Mouse (Mus musculus): ENCODE measurements around the gene Smarcal1. TPM values are rescaled to one million over a fixed set of nuclear protein-coding genes. Genes with fewer than 3 reads are reported as not detected.

Gene Smarcal1
- polyA plus RNA-seq, 1 experiment from 2014 or later: 34.1 TPM

DNA sequence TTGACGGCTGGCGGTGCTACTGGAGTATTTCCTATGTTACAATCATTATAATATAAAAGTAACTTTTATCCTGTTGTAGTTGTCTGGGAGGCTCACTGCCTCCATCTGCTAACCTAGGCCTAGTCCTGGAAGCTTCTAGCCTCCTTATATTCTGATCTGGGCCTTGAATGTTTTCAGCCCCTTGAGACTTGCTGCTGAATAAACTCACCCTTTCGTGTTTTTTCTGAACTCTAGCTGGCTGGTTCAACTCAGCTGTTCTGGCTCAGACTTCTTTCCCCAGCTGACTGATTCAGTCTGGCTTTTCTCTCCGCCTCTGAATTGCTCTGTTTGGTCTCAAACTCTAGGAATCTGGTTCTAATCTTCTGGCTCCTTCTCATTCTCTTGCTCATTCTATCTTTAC is 855 bp downstream of the Smarcal1 start:
- Histone ChIP-seq H3K4me1 (replicated peaks; ENCODE audit: control insufficient read depth, insufficient read depth, low read length) (0 out of 2 replicates have a peak, but pooled peaks cover 3% of the 10 kb centered on the region), H3K27ac (ENCODE audit: low read depth, low read length) (no peak overlapping the region), H3K4me3 (ENCODE audit: low read depth, low read length) (peak overlapping the region; percentile 71), H3K4me2 (ENCODE audit: low read depth, low read length, severe bottlenecking) (peak overlapping the region; percentile 74), H3K36me3 (ENCODE audit: control insufficient read depth, insufficient read depth, low read length) (no peaks in the 10 kb centered on the region; the same call in 1 of the 2 replicates), H3K9ac (ENCODE audit: low read length) (peak overlapping the region; percentile 74; the same call in 1 of the 2 replicates), H3K27me3 (ENCODE audit: control insufficient read depth, insufficient read depth, low read length) (no peaks in the 10 kb centered on the region), H3K9me3 (ENCODE audit: control insufficient read depth, low read length) (no peaks in the 10 kb centered on the region)
- 80% methylated on average over 4 of the region's 4 CpGs for WGBS
- ATAC-seq (replicated peaks; ENCODE audit: low FRiP score) (no peak), DNase-seq (ENCODE audit: low spot score) (no peak)

GRCm38 (mm10) chr1:72585971-72586875 is 3.2 kb downstream of the Smarcal1 start:
- Histone ChIP-seq H3K4me3 (ENCODE audit: low read depth, low read length) (no peak overlapping the region), H3K9me3 (ENCODE audit: control insufficient read depth, low read length) (no peaks in the 10 kb centered on the region), H3K4me2 (ENCODE audit: low read depth, low read length, severe bottlenecking) (no peak overlapping the region), H3K4me1 (replicated peaks; ENCODE audit: control insufficient read depth, insufficient read depth, low read length) (0 out of 2 replicates have a peak, but pooled peaks cover 3% of the 10 kb centered on the region), H3K36me3 (ENCODE audit: control insufficient read depth, insufficient read depth, low read length) (peaks cover 3% of the 10 kb centered on the region; the same call in 1 of the 2 replicates), H3K9ac (ENCODE audit: low read length) (no peak overlapping the region), H3K27me3 (ENCODE audit: control insufficient read depth, insufficient read depth, low read length) (no peaks in the 10 kb centered on the region), H3K27ac (ENCODE audit: low read depth, low read length) (no peak overlapping the region)
- no peak for ATAC-seq (replicated peaks; ENCODE audit: low FRiP score)
- no peak for DNase-seq (ENCODE audit: low spot score)
- 91% methylated on average over 17 of the region's 17 CpGs for WGBS

DNA sequence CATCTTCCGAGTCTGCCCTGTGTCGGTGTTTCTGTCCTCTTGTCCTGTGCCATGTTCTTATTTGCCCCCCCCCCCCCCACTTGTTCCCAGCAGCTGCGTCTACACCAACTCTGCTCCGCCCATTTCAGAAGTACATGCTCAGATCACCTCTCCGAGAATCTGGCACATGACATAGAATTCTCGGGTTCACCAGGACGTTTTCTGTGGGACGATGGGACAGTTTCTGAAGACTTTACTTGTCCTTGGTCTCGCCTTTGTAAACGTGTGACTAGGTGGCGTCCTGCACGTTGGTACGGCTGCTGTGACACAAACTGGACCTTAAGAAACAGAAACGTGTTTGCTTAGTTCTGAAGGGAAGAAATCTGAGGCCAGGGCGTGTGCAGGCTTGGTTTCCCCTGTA is 4.5 kb downstream of the Smarcal1 start:
- ATAC-seq (replicated peaks; ENCODE audit: low FRiP score): no peak
- Histone ChIP-seq H3K27me3 (ENCODE audit: control insufficient read depth, insufficient read depth, low read length) (no peaks in the 10 kb centered on the region), H3K36me3 (ENCODE audit: control insufficient read depth, insufficient read depth, low read length) (peaks cover 3% of the 10 kb centered on the region; the same call in 1 of the 2 replicates), H3K4me3 (ENCODE audit: low read depth, low read length) (no peak overlapping the region), H3K4me2 (ENCODE audit: low read depth, low read length, severe bottlenecking) (no peak overlapping the region), H3K27ac (ENCODE audit: low read depth, low read length) (no peak overlapping the region), H3K9ac (ENCODE audit: low read length) (no peak overlapping the region), H3K9me3 (ENCODE audit: control insufficient read depth, low read length) (no peaks in the 10 kb centered on the region), H3K4me1 (replicated peaks; ENCODE audit: control insufficient read depth, insufficient read depth, low read length) (0 out of 2 replicates have a peak, but pooled peaks cover 3% of the 10 kb centered on the region)
- 97% methylated on average over 15 of the region's 15 CpGs for WGBS
- DNase-seq (ENCODE audit: low spot score): no peak

- H3K27me3 ChIP-seq (ENCODE audit: control insufficient read depth, insufficient read depth, low read length): no peaks in the 10 kb centered on the region
- peaks cover 3% of the 10 kb centered on the region; the same call in 1 of the 2 replicates for H3K36me3 ChIP-seq (ENCODE audit: control insufficient read depth, insufficient read depth, low read length)
- no peak overlapping the region for H3K27ac ChIP-seq (ENCODE audit: low read depth, low read length)
- 0 out of 2 replicates have a peak, but pooled peaks cover 3% of the 10 kb centered on the region for H3K4me1 ChIP-seq (replicated peaks; ENCODE audit: control insufficient read depth, insufficient read depth, low read length)
- no peak for DNase-seq (ENCODE audit: low spot score)
- no peaks in the 10 kb centered on the region for H3K9me3 ChIP-seq (ENCODE audit: control insufficient read depth, low read length)
- 94% methylated on average over 2 of the region's 2 CpGs for WGBS
- no peak overlapping the region for H3K4me2 ChIP-seq (ENCODE audit: low read depth, low read length, severe bottlenecking)
- no peak for ATAC-seq (replicated peaks; ENCODE audit: low FRiP score)
- H3K4me3 ChIP-seq (ENCODE audit: low read depth, low read length): no peak overlapping the region
- H3K9ac ChIP-seq (ENCODE audit: low read length): no peak overlapping the region
Observed at GRCm38 (mm10) chr1:72588763-72589162, 5.7 kb downstream of the Smarcal1 start.

DNA sequence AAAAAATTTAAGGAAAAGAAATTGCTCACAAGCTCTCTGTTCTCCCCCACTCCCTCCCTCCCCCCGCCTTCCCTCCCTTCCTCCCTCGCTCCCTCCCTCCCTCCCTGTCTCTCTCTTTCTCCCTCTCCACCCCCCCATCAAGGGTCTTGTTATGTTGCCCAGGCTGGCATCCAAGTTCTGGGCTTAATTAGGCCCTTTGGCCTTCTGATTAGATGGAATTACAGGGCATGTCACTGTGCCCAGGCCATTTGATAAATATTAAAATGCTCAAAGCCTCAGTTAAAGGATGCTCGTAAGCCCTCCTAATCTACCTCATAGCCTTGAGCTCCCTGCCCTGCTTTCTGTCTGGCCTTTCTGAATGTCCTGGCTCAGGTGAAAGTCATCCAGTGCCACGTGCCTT is 7.6 kb downstream of the Smarcal1 start:
- H3K4me1 ChIP-seq (replicated peaks; ENCODE audit: control insufficient read depth, insufficient read depth, low read length): no peaks in the 10 kb centered on the region
- WGBS: 91% methylated on average over 4 of the region's 4 CpGs
- peaks cover 3% of the 10 kb centered on the region; the same call in 1 of the 2 replicates for H3K36me3 ChIP-seq (ENCODE audit: control insufficient read depth, insufficient read depth, low read length)
- H3K9me3 ChIP-seq (ENCODE audit: control insufficient read depth, low read length): no peaks in the 10 kb centered on the region
- H3K4me2 ChIP-seq (ENCODE audit: low read depth, low read length, severe bottlenecking): no peak overlapping the region
- no peak for ATAC-seq (replicated peaks; ENCODE audit: low FRiP score)
- no peak overlapping the region for H3K9ac ChIP-seq (ENCODE audit: low read length)
- no peak for DNase-seq (ENCODE audit: low spot score)
- no peaks in the 10 kb centered on the region for H3K27me3 ChIP-seq (ENCODE audit: control insufficient read depth, insufficient read depth, low read length)
- H3K4me3 ChIP-seq (ENCODE audit: low read depth, low read length): no peak overlapping the region
- no peak overlapping the region for H3K27ac ChIP-seq (ENCODE audit: low read depth, low read length)

DNA sequence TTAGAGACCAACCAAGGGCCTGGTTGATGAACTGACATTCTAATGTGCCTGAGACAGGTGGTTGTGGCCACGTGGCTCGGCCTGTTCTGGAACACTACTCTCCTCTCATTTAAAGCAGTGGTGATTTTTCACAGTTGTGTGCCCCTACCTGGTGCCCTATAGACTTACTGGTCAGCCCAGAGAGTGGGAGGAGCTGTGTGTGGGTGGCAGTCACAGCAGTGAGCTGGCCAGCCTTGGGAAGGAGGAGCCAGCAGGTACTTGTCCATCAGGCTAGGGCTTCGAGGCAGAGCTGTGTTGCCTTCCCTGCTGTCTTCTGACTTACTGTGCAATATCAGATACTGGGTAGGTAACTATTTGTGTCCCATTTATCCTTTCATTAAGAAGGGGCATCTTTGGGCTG is 9.3 kb downstream of the Smarcal1 start:
- no peak overlapping the region for H3K4me3 ChIP-seq (ENCODE audit: low read depth, low read length)
- DNase-seq (ENCODE audit: low spot score) (no peak), ATAC-seq (replicated peaks; ENCODE audit: low FRiP score) (no peak)
- no peak overlapping the region for H3K27ac ChIP-seq (ENCODE audit: low read depth, low read length)
- WGBS: 95% methylated on average over 3 of the region's 3 CpGs
- H3K9me3 ChIP-seq (ENCODE audit: control insufficient read depth, low read length): no peaks in the 10 kb centered on the region
- H3K36me3 ChIP-seq (ENCODE audit: control insufficient read depth, insufficient read depth, low read length): peaks cover 3% of the 10 kb centered on the region; the same call in 1 of the 2 replicates
- H3K4me1 ChIP-seq (replicated peaks; ENCODE audit: control insufficient read depth, insufficient read depth, low read length): no peaks in the 10 kb centered on the region
- no peaks in the 10 kb centered on the region for H3K27me3 ChIP-seq (ENCODE audit: control insufficient read depth, insufficient read depth, low read length)
- no peak overlapping the region for H3K9ac ChIP-seq (ENCODE audit: low read length)
- H3K4me2 ChIP-seq (ENCODE audit: low read depth, low read length, severe bottlenecking): no peak overlapping the region

DNA sequence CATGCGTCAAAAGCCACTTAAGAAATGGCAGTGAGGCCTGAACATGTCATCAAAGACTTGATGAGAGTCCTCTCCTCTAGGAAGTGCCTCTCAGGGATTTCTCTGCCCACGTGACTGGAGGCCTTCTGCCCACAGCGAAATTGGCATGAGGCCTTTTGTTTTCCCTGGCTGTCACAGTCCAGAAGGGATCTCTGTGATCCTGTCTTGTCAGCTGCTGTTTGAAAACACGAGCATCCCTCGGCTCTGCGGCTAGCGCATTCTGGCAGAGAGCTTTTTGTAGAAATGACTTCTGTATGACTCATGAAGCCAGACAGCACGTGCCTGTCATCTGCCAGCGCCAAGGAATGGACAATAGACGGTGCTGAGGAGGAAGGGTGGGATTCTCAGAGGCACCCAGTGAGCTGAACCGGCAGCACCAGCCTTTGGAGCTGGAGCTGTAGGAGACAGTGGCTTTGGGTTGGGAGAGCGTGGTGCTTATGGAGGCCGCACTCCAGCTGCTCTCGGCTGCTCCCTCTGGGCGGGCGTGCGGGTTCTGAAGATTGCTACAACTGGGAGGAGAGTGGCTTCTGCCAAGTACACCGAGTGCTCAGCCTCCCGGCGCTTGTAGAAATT is 10.4 kb downstream of the Smarcal1 start:
- no peak for DNase-seq (ENCODE audit: low spot score)

DNA sequence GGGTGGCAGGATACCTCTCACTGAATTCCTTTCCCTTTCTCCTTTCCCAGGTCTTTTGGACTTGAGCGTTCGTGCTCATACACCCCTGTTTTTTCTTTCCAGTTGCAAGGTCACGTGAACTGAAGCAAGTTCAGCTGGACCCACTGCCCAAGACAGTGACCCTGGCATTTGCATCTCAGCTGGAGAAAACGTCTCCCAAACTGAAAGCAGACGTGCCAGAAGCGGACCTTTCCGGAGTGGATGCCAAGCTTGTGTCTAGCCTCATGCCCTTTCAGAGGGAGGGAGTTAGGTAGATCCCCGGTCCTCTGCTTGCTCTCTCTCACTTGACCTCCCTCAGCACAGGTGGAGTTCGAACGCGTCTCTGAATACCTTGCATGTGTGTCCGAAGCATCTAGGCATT is 12.6 kb downstream of the Smarcal1 start:
- Histone ChIP-seq H3K27me3 (ENCODE audit: control insufficient read depth, insufficient read depth, low read length) (no peaks in the 10 kb centered on the region), H3K4me2 (ENCODE audit: low read depth, low read length, severe bottlenecking) (no peak overlapping the region), H3K9me3 (ENCODE audit: control insufficient read depth, low read length) (no peaks in the 10 kb centered on the region), H3K4me3 (ENCODE audit: low read depth, low read length) (no peak overlapping the region), H3K36me3 (ENCODE audit: control insufficient read depth, insufficient read depth, low read length) (peaks cover 6% of the 10 kb centered on the region; the same call in 1 of the 2 replicates), H3K27ac (ENCODE audit: low read depth, low read length) (no peak overlapping the region), H3K4me1 (replicated peaks; ENCODE audit: control insufficient read depth, insufficient read depth, low read length) (no peaks in the 10 kb centered on the region), H3K9ac (ENCODE audit: low read length) (no peak overlapping the region)
- no peak for DNase-seq (ENCODE audit: low spot score)
- 88% methylated on average over 12 of the region's 12 CpGs for WGBS
- ATAC-seq (replicated peaks; ENCODE audit: low FRiP score): no peak

More for the DNA sequence above, 10.4 kb downstream of the Smarcal1 start:
- Histone ChIP-seq H3K27ac (ENCODE audit: low read depth, low read length) (no peak overlapping the region), H3K4me1 (replicated peaks; ENCODE audit: control insufficient read depth, insufficient read depth, low read length) (no peaks in the 10 kb centered on the region), H3K4me3 (ENCODE audit: low read depth, low read length) (no peak overlapping the region), H3K4me2 (ENCODE audit: low read depth, low read length, severe bottlenecking) (no peak overlapping the region), H3K9ac (ENCODE audit: low read length) (no peak overlapping the region), H3K36me3 (ENCODE audit: control insufficient read depth, insufficient read depth, low read length) (peaks cover 3% of the 10 kb centered on the region; the same call in 1 of the 2 replicates), H3K27me3 (ENCODE audit: control insufficient read depth, insufficient read depth, low read length) (no peaks in the 10 kb centered on the region), H3K9me3 (ENCODE audit: control insufficient read depth, low read length) (no peaks in the 10 kb centered on the region)
- ATAC-seq (replicated peaks; ENCODE audit: low FRiP score): no peak
- 90% methylated on average over 20 of the region's 20 CpGs for WGBS
